Mouse (Mus musculus): Measurements from ENCODE around the gene Scnm1.

DNA sequence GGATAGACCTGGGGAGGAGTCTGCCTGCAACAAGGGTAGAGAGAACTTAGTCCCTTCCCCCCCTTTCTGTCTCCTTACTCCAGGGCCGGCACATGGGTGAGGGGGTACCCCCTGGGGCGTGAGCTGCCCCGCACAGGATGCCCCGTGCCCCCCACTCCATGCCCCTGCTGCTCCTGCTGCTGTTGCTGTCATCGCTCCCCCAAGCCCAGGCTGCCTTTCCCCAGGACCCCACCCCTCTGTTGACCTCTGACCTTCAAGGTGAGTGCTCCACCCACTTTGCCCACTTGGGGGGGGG, 30.4 kb upstream of the Scnm1 start:
- TF ChIP-seq EP300 (IDR thresholded peaks at IDR 0.05; ENCODE audit: low read depth): no peak
- TF ChIP-seq CTCF (IDR thresholded peaks at IDR 0.05; ENCODE audit: low read depth): no peak
